Comparison of ENCODE assay signal across 9 mouse cellular contexts in the genomic region with DNA sequence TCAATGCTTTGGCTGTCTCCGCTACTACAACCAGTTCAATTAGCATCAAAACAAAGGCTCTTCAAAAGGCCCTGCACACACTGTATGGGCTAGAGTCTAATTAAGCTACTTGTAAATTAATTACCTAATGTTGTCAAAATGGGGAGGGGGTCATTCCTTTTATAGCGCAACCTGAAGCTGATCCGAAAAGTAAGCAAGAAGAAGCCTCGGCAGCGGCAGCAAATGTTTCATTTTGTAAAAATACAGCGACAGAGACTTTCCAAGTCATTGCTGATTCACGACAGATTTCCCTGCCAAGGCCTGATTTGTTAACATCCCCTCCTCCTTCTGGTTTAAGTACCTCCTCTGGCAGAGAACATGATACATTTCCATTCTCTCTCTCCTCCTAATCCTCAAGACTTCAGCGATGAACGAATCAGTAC. TPM values are rescaled to one million over a fixed set of nuclear protein-coding genes. Genes with fewer than 3 reads are reported as not detected.
A peak's percentile ranks its signal among the peaks of the same experiment; 100 is the strongest.
DNase-seq lines count a peak whose midpoint lies in the region; ATAC-seq and TF ChIP-seq lines count a peak whose summit lies in the region.
"Had no signal": no experiment of that assay in that cellular context is flagged by ENCODE, and none has a peak within 500 bp of the region (broad histone marks: within the 10 kb centered on the region; RNA-seq: fewer than 3 reads in every experiment).

No protein-coding gene starts in this region.

- 9% methylated on average over 9 of the region's 9 CpGs for WGBS in midbrain, embryonic 13.5 days
- 18% methylated on average over 9 of the region's 9 CpGs for WGBS in midbrain, embryonic 10.5 days

- no peak for TF ChIP-seq CTCF in layer of hippocampus, adult 2 months (conservative IDR thresholded peaks at IDR 0.05)

- DNase-seq in heart, adult 18-20 months: peak; percentile 29 to 39
- no peak for DNase-seq in heart, postnatal 36 days
- DNase-seq in midbrain, embryonic 10.5 days (ENCODE audit: low spot score): no peak
- peak; percentile 29 to 57 for DNase-seq in layer of hippocampus, adult 2 months (ENCODE audit: low spot score in 2 of 2)
- DNase-seq in telencephalon, adult 2 months (ENCODE audit: low read depth, low spot score): peak; percentile 60
- DNase-seq in cerebellum, adult 9-10 months: no peak
- no peak for DNase-seq in gastrocnemius, postnatal 36 days

- H3K4me2 ChIP-seq in midbrain, embryonic 13.5 days (replicated peaks): peak overlapping the region; percentile 33
- H3K4me2 ChIP-seq: liver, embryonic 11.5 days had no signal

- H3K9me3 ChIP-seq in midbrain, embryonic 13.5 days: no peaks in the 10 kb centered on the region
- no peaks in the 10 kb centered on the region for H3K9me3 ChIP-seq in midbrain, embryonic 10.5 days (replicated peaks)

- peak; percentile 53; the same call in 1 of the 2 replicates for ATAC-seq in midbrain, embryonic 13.5 days

- no peak overlapping the region for H3K4me3 ChIP-seq in midbrain, embryonic 13.5 days (replicated peaks)
- no peak overlapping the region for H3K4me3 ChIP-seq in midbrain, embryonic 10.5 days
- H3K4me3 ChIP-seq in layer of hippocampus, adult 2 months: peak overlapping the region; percentile 11

- peaks cover 38% of the 10 kb centered on the region for H3K4me1 ChIP-seq in midbrain, embryonic 13.5 days (replicated peaks)
- peaks cover 44% of the 10 kb centered on the region for H3K4me1 ChIP-seq in midbrain, embryonic 10.5 days

- H3K27ac ChIP-seq in midbrain, embryonic 13.5 days: no peak overlapping the region
- H3K27ac ChIP-seq in midbrain, embryonic 10.5 days (replicated peaks): no peak overlapping the region
- H3K27ac ChIP-seq in layer of hippocampus, adult 2 months: peak overlapping the region; percentile 55; the same call in 1 of the 2 replicates

- H3K27me3 ChIP-seq in midbrain, embryonic 13.5 days: 0 out of 2 replicates have a peak, but pooled peaks cover 5% of the 10 kb centered on the region
- peaks cover 64% of the 10 kb centered on the region for H3K27me3 ChIP-seq in midbrain, embryonic 10.5 days (ENCODE audit: low read depth, poor library complexity, severe bottlenecking)

- no peaks in the 10 kb centered on the region for H3K36me3 ChIP-seq in midbrain, embryonic 13.5 days
- no peaks in the 10 kb centered on the region for H3K36me3 ChIP-seq in midbrain, embryonic 10.5 days

- no peak overlapping the region for H3K9ac ChIP-seq in midbrain, embryonic 13.5 days (replicated peaks)

- intact Hi-C loops in heart, postnatal 36 days (cut with DNase I): no loop called here
- intact Hi-C loops in gastrocnemius, postnatal 36 days (cut with DNase I): no loop called here

RNA-seq across cellular contexts. Expression of a gene that starts 33.7 kb away (rescaled TPM):
- 10 to 100 TPM; 24.3 to 29.9 TPM for total RNA-seq in heart, adult 18-20 months (2021)
- 10 to 100 TPM; 28.8 to 35.3 TPM for total RNA-seq in heart, postnatal 36 days (2021)
- polyA plus RNA-seq in midbrain, embryonic 13.5 days (2015; fragmentation: Nextera tagmentation; extraction: Ambion mirVana): 73.1 and 76.2 TPM in 2 replicates
- 32.3 and 45.0 TPM in 2 replicates for polyA plus RNA-seq in midbrain, embryonic 10.5 days (2016; fragmentation: Nextera tagmentation; extraction: Ambion mirVana)
- 100 to 1,000 TPM; 157 to 188 TPM for total RNA-seq in layer of hippocampus, adult 2 months (2021)
- 10 to 100 TPM; 14.6 to 15.5 TPM for total RNA-seq in gastrocnemius, postnatal 36 days (2021)

Comparison
In these comparisons a context has a peak if more than half of its experiments do, and no peak if none do; other contexts are left out.
1. DNase-seq: peak in heart, adult 18-20 months (2 of 2), layer of hippocampus, adult 2 months (2 of 2) and telencephalon, adult 2 months (single experiment); none in heart, postnatal 36 days (0 of 2), midbrain, embryonic 10.5 days (single experiment), cerebellum, adult 9-10 months (single experiment) and gastrocnemius, postnatal 36 days (0 of 2).
2. RNA of a gene that starts 33.7 kb away (total RNA-seq): 157 to 188 TPM in layer of hippocampus, adult 2 months; 28.8 to 35.3 TPM in heart, postnatal 36 days, 24.3 to 29.9 TPM in heart, adult 18-20 months and 14.6 to 15.5 TPM in gastrocnemius, postnatal 36 days; every median in the first group is over 4 times any median in the second.